Mouse (Mus musculus) bone marrow, adult 2 months (tissue): ENCODE results near the gene Tnfrsf25. TPM values are rescaled to one million over a fixed set of nuclear protein-coding genes. Genes with fewer than 3 reads are reported as not detected.

Experiments
- H3K27ac ChIP-seq: fragments of 200-500 bp; 2 replicates; pipeline ENCODE4 v1.5.1; 2012; ENCODE audit warnings: low read depth, mild to moderate bottlenecking, control low read depth, inconsistent platforms, low read length; ENCODE audit not compliant: control insufficient read depth, poor library complexity, insufficient read depth
- H3K4me1 ChIP-seq: fragments of 200-500 bp; 2 replicates; pipeline ENCODE4 v1.6.1; 2011; ENCODE audit warnings: low read length; ENCODE audit not compliant: control insufficient read depth, insufficient read depth
- H3K4me3 ChIP-seq: fragments of 200-500 bp; replicated peaks from 2 replicates; pipeline ENCODE3; 2011; ENCODE audit warnings: mild to moderate bottlenecking, low read depth, low read length, control low read depth; ENCODE audit not compliant: control insufficient read depth
- CTCF ChIP-seq: fragments of 200-500 bp; IDR thresholded peaks from 2 replicates; pipeline ENCODE4 v1.5.1; 2011; ENCODE audit warnings: low read length, control low read depth; ENCODE audit not compliant: control insufficient read depth, insufficient read depth
- POLR2A ChIP-seq: fragments of 200-500 bp; IDR thresholded peaks from 2 replicates; pipeline ENCODE4 v1.6.1; 2011; ENCODE audit warnings: low read depth, mild to moderate bottlenecking, control low read depth, low read length, borderline replicate concordance; ENCODE audit not compliant: control insufficient read depth
- WGBS: fragments of 180-500 bp; shearing (Covaris S2); methylation state at CpG from one replicate; pipeline ENCODE4 v1.1.7; 2018; 5-methylcytosine and 5-hydroxymethylcytosine counted together
- polyA plus RNA-seq: library from polyadenylated mRNA; stranded (reverse); fragments of >200 nt; gene quantifications from 2 replicates; pipeline ENCODE4 v1.2.4, GENCODE M21; 2011; ENCODE audit warnings: low replicate concordance; ENCODE audit not compliant: missing spikeins, insufficient read depth, insufficient read length

Tnfrsf25 gene
- polyA plus RNA-seq, 1 experiment = 3.3 TPM

DNA sequence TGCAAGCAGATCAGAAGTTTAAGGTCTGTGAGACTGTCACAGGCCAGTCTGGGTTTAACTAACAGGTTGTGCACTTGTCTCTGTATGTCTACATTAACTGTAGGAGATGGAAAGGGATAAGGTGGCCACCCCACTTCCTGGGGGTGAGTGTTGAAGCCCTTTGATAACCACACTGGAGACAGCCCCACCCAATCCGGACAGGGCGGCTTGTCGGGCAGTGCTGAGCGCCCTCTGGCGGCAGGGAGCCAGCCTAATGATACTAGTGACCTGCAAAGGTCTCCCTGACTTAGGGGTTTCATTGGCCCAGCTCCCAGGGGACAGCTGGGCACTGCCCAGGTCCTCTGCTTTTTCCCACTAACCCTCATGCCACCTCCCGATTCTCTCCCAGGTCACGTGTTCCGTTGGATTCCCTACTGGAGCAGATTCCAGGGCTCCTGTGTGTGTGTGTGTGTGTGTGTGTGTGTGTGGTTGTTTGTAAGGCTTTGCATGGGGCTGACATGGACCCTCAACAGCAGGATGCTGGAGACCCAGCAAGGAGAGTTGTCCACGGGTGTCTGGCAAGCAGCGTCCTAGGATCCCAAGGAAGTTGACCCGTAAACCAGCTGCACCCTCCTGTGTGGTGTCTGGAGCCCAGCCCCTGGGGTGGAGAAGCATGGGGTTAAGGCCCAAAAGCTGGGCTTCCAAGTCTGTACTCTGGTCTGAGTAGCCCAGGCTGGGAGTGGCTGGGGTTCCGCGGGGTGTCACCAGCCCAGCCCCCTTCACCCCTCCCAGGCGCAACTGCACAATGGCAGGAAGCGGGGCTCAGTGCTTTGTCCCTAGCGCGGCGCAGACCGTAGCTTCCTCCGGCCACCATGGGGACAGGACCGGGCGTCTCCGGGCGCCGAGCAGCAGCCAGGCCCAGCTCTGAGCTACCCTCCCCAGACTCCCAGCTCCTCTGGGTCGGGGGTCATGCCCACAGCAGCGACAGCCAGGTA, 19.5 kb upstream of the Tnfrsf25 start:
- WGBS = 4% methylated on average over 27 of the region's 27 CpGs
- TF ChIP-seq CTCF (peak; percentile 93), POLR2A (no peak)
- Histone ChIP-seq H3K4me1 (peaks cover 2% of the 10 kb centered on the region), H3K4me3 (peak overlapping the region; percentile 16), H3K27ac (no peak overlapping the region)

DNA sequence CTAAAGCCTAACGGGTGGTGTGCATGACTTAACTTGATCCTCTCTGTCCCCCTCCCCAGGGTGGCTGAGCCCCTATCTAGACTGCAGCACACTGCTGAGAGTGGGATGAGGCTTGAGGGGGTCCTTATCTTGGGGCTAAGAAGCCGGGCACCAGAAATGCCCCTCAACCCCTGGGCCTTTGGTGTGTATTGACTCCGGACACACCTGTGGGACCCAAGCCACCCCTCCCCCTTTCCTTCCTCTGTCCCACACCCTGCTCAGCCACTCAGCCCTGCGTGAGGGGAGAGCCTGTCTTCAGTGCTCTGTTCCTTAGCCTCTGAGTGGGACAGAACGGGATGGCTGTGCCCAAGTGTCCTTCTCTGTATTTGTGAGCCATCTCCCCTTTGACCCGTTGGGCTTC, 18.8 kb upstream of the Tnfrsf25 start:
- no peak for TF ChIP-seq POLR2A
- no peak for TF ChIP-seq CTCF
- no peak overlapping the region for H3K27ac ChIP-seq
- peak overlapping the region; percentile 16 for H3K4me3 ChIP-seq
- H3K4me1 ChIP-seq = peaks cover 2% of the 10 kb centered on the region
- 21% methylated on average over 6 of the region's 6 CpGs for WGBS

DNA sequence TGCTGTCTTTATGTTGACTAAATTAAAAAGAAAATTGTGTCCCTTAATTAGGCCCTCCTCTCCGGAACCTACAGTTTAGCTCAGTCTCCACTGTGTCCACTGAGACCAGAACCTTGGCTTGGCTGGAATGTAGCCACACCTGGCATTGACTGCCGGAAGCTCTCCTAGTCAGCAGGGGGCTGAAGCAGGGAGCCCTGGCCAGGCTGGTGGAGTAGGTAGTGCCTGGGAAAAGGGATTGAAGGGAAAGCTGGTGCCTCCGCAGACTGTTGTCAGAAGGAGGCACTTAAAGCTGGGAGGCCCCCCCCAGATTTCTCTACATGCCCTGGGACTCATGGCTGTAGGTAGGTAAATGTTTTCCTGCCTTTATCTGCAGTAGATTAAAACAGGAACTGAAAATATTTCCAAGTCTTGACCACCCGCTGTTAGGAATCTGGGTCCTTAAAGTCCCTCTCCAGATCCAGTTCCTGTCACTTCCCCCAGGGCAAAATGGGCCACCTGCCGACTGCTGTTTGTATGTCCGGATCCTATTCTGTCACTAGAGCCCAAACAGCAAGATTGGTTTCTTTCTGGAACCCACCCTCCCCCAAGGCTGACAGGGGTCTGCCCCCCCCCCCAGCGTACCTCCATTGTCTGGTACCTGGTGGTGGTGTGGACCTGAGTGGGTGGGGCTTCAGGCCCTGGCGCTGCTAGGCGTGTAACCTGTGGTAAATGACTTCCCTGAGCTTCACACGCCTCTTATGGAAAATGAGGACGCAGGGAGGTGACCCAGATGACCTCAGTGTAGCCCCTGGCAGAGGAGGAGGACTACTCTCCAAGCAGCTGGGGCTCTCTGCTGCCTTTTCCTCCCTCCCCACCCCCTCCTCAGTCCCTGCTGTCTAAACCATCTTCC, 17.6 kb upstream of the Tnfrsf25 start:
- H3K27ac ChIP-seq = no peak overlapping the region
- TF ChIP-seq CTCF (no peak), POLR2A (no peak)
- peaks cover 2% of the 10 kb centered on the region for H3K4me1 ChIP-seq
- no peak overlapping the region for H3K4me3 ChIP-seq
- WGBS = 73% methylated on average over 11 of the region's 11 CpGs

DNA sequence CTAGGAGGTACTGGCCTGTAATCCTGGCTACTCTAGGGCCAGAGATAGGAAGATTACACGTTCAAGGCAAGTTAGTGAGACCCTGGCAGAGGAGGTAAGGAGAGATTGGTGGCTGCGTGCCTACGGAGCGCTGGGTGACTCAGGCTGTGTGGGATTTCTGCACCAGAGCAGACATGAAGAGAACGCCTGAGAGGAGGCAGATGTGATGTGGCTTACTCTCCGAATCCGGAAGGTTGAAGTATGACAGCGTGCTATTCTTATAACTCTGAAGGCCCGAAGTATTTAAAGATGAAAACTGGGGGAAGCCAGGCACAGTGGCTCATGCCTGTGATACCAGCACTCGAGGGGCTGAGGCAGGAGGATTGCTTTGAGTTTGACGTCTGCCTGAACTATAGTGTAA, 15.2 kb upstream of the Tnfrsf25 start:
- H3K27ac ChIP-seq = no peak overlapping the region
- 66% methylated on average over 11 of the region's 11 CpGs for WGBS
- no peak for TF ChIP-seq POLR2A
- TF ChIP-seq CTCF = no peak

GRCm38 (mm10) chr4:152101081-152101653, 14.6 kb upstream of the Tnfrsf25 start:
- TF ChIP-seq POLR2A = no peak
- no peak for TF ChIP-seq CTCF
- H3K4me1 ChIP-seq = no peaks in the 10 kb centered on the region; the same call in none of the 2 replicates
- H3K27ac ChIP-seq = no peak overlapping the region
- no peak overlapping the region for H3K4me3 ChIP-seq
- WGBS = 35% methylated on average over 7 of the region's 7 CpGs

More for the DNA sequence above, 15.2 kb upstream of the Tnfrsf25 start:
- Histone ChIP-seq H3K4me3 (no peak overlapping the region), H3K4me1 (no peaks in the 10 kb centered on the region; the same call in none of the 2 replicates)

DNA sequence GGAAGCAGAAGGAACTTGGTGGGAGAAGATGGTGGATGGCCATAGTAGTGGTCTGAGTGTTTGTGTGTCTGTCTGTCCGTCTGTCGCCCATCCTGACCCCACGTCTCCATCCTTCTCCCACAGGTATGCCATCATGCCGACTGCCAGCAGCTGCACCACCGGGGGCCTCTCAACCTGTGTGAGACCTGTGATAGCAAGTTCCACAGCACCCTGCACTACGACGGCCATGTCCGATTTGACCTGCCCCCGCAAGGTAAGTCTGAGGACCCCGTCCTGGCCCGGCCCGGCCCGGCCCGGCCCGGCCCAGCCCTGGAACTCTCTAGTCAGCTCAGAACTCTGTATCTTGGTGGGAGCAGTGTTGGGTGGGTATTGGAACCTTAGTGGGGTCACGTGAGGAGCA, 13.8 kb upstream of the Tnfrsf25 start:
- no peaks in the 10 kb centered on the region; the same call in 1 of the 2 replicates for H3K4me1 ChIP-seq
- WGBS = 90% methylated on average over 16 of the region's 16 CpGs
- TF ChIP-seq POLR2A (no peak), CTCF (no peak)
- H3K4me3 ChIP-seq = no peak overlapping the region
- H3K27ac ChIP-seq = no peak overlapping the region

DNA sequence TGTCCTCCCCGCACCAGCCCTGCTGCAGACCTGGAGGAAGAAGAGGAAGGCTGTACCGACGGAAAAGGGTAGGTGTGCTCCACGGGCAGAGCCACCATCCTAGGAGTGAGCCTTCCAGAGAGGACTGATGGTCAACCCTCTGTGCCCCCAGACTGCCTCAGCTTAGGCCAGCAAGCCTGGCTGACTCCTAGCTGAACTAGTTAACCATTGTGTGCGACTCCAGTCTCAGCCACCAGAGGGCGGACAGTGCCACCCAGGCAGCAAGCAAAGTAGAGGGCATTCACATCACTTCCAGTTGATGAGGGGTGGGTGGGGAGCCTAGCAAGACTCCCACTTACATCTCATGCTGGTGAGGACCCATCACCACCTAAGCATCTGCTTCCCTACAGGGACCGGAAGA, 12.7 kb upstream of the Tnfrsf25 start:
- no peak for TF ChIP-seq POLR2A
- peak; percentile 94 for TF ChIP-seq CTCF
- Histone ChIP-seq H3K27ac (no peak overlapping the region), H3K4me1 (no peaks in the 10 kb centered on the region; the same call in none of the 2 replicates), H3K4me3 (no peak overlapping the region)
- 54% methylated on average over 7 of the region's 7 CpGs for WGBS

DNA sequence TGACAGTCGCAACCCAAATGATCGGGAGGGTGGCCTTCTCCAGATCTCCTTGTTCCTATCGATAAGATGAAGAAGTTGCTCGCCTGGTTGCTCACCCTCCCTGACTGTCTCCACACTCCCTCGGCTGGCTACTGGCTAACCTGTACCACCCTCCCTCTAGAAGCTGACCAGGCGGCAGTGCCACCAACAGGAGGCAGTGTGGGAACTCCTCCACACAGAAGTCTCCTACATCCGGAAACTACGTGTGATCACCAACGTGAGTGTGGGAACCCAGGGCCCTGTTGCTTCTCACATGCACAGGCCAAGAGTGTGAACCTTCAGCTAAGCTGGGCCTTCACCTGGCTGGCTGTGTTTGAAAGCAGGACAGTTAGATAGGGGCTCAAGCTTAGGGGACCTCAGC, 9.0 kb upstream of the Tnfrsf25 start:
- WGBS = 89% methylated on average over 9 of the region's 9 CpGs
- Histone ChIP-seq H3K4me3 (no peak overlapping the region), H3K4me1 (no peaks in the 10 kb centered on the region; the same call in none of the 2 replicates), H3K27ac (no peak overlapping the region)
- no peak for TF ChIP-seq CTCF
- no peak for TF ChIP-seq POLR2A
